Mouse (Mus musculus) forebrain, embryonic 14.5 days (tissue): ENCODE data around the gene Wnt16. TPM values are rescaled to one million over a fixed set of nuclear protein-coding genes. Genes with fewer than 3 reads are reported as not detected.

Experiments used
- ATAC-seq: fragments of 200-750 bp; cut with Nextera tagmentation; 2 replicates; pipeline ENCODE4 v1.8.0; 2017; ENCODE audit warnings: mild to moderate bottlenecking, moderate library complexity
- DNase-seq: peaks from one replicate; pipeline ENCODE4 v3.0.0-alpha.2; 2015; ENCODE audit warnings: low spot score
- H3K27ac ChIP-seq: fragments of 300-500 bp; sonication (generic); 2 replicates; pipeline ENCODE4 v1.5.1; 2014; ENCODE audit warnings: low read depth, mild to moderate bottlenecking, control low read depth, low read length, moderate library complexity
- H3K27me3 ChIP-seq: fragments of 300-500 bp; sonication (generic); replicated peaks from 2 replicates; pipeline ENCODE4 v1.6.1; 2014; ENCODE audit warnings: low read length, control low read depth, mixed read lengths; ENCODE audit not compliant: control insufficient read depth, insufficient read depth
- H3K36me3 ChIP-seq: fragments of 300-500 bp; sonication (generic); 2 replicates; pipeline ENCODE4 v1.6.1; 2014; ENCODE audit warnings: low read length, control low read depth; ENCODE audit not compliant: control insufficient read depth, insufficient read depth
- H3K4me1 ChIP-seq: fragments of 300-500 bp; sonication (generic); 2 replicates; pipeline ENCODE4 v1.6.1; 2014; ENCODE audit warnings: antibody characterized with exemption, low read length, control low read depth; ENCODE audit not compliant: control insufficient read depth, insufficient read depth
- H3K4me2 ChIP-seq: fragments of 300-500 bp; sonication (generic); 2 replicates; pipeline ENCODE4 v1.6.1; 2014; ENCODE audit warnings: mild to moderate bottlenecking, control low read depth, low read length
- H3K4me3 ChIP-seq: fragments of 300-500 bp; sonication (generic); 2 replicates; pipeline ENCODE4 v1.5.1; 2014; ENCODE audit warnings: low read depth, low read length, control low read depth
- H3K9ac ChIP-seq: fragments of 300-500 bp; sonication (generic); 2 replicates; pipeline ENCODE4 v1.6.1; 2014; ENCODE audit warnings: mild to moderate bottlenecking, low read length, control low read depth, moderate library complexity
- H3K9me3 ChIP-seq: fragments of 300-500 bp; sonication (generic); replicated peaks from 2 replicates; pipeline ENCODE4 v1.6.1; 2016; ENCODE audit warnings: low read length, control low read depth, mixed read lengths; ENCODE audit not compliant: control insufficient read depth
- WGBS: fragments of 180-500 bp; shearing (Covaris S2); extraction: QIAGEN DNeasy Blood & Tissue Kit; methylation state at CpG from one replicate; pipeline ENCODE4 v1.1.7; 2014; 5-methylcytosine and 5-hydroxymethylcytosine counted together
- polyA plus RNA-seq: library from polyadenylated mRNA; unstranded; fragments of >200 nt; fragmentation: Nextera tagmentation; extraction: Ambion mirVana; gene quantifications from 2 replicates; pipeline ENCODE4 v1.2.1, GENCODE M21; 2014

Wnt16 gene
- polyA plus RNA-seq, 1 experiment from 2014 or later, result 0.19 TPM

DNA sequence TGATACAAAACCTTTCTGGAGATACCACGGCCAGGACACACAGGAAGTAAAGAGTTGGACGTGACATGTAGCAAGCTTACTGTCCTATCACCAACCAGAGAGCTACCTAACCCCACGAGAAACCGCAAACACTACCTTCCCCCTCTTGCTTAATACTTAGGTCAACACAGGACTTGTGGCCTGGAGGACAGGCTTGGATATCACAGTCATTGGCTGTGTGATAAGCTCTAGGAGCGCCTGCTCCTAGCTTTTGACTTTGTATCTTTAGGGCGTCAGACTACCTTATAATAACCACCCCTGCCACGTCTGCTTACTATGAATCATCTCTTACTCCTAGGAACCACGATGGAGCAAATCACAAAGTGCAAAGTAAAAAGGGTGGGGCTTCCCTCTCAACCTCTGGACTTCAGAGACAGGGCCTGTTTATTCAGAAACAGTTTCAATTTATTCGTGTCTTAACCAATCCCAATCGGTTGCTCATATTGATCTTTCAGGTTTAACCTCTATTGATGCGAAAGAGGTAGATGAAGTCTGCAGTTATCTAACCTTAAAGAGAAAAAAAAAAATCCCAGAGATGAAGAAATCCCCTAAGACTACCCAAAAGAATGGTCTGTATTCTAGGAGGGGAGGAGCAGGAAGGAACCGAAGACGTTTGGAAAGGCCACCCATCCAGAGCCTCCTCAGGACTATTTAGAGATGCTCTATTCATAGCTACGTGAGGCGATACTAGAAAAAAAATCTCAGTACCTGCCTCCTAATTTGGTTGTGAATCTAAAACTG lies 51.9 kb downstream of the Wnt16 start:
- ATAC-seq (no peak), DNase-seq (no peak)
- no peaks in the 10 kb centered on the region; the same call in 1 of the 2 replicates for H3K36me3 ChIP-seq
- H3K27me3 ChIP-seq, result no peaks in the 10 kb centered on the region
- WGBS, result 97% methylated on average over 15 of the region's 15 CpGs
- H3K4me3 ChIP-seq, result no peak overlapping the region
- no peak overlapping the region for H3K9ac ChIP-seq
- no peak overlapping the region for H3K4me2 ChIP-seq
- H3K27ac ChIP-seq, result no peak overlapping the region
- no peaks in the 10 kb centered on the region for H3K4me1 ChIP-seq
- H3K9me3 ChIP-seq, result no peaks in the 10 kb centered on the region

DNA sequence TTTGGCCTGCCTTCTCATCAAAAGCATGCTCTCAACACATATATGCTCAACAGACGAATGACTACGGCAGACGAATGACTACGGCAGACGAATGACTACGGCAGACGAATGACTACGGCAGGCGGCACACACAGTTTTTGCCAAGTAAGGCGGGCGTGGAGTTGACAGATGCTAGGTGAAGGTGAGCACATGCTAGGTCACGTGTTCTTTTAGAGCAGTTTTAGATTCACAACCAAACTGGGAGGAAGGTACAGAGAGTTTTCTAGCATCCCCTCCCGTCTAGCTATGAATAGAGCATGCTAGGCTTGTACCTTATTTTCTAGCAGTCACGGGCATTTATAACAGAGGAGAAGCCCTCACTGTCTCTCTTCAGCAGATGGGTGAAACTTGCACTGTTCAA lies 52.8 kb downstream of the Wnt16 start:
- Histone ChIP-seq H3K4me1 (no peaks in the 10 kb centered on the region), H3K9me3 (no peaks in the 10 kb centered on the region), H3K4me2 (no peak overlapping the region), H3K27ac (no peak overlapping the region), H3K9ac (no peak overlapping the region), H3K27me3 (no peaks in the 10 kb centered on the region), H3K4me3 (no peak overlapping the region), H3K36me3 (no peaks in the 10 kb centered on the region; the same call in 1 of the 2 replicates)
- no peak for DNase-seq
- ATAC-seq, result no peak
- WGBS, result 96% methylated on average over 14 of the region's 14 CpGs

DNA sequence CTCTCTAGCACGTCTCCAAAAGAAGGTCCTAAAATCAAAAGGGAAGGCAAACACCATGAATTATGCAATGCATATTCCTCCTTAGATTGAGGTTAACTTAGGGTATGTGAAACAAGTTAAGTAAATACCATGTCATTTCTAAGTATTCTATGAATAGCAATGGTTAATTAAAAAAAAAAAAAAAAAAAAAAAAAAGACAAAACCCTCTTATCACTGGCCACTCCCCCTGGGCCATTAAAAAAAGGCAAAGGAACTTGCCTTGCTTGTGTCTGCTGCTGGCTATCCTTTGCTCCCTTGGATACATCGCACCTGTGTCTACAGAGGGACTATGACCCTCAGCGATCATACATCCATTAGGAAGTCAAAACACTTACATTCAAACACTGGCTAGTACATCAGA lies 55.3 kb downstream of the Wnt16 start:
- Histone ChIP-seq H3K9ac (no peak overlapping the region), H3K27ac (no peak overlapping the region), H3K27me3 (no peaks in the 10 kb centered on the region), H3K4me2 (no peak overlapping the region), H3K4me1 (no peaks in the 10 kb centered on the region; the same call in 1 of the 2 replicates), H3K9me3 (no peaks in the 10 kb centered on the region), H3K4me3 (no peak overlapping the region), H3K36me3 (no peaks in the 10 kb centered on the region; the same call in 1 of the 2 replicates)
- ATAC-seq (no peak), DNase-seq (no peak)
- WGBS, result 88% methylated on average over 3 of the region's 3 CpGs

DNA sequence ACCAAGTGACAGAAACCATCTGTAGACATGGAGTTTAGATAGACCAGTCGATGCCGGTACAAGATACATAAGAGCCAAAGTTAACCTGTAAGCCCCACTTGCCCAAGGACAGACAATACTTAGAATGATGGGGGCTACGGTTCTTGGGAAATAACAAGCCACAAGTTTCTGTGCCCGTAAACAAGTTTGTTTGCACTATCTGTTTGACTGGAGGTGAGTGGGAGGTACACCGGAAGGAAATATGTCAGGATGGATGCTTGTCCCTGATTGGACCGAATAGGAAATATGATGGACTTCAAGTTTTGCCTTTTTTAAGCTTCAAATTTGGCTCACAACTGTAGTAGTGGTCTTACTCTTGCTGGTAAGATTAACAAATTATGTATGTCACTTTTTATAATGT lies 55.7 kb downstream of the Wnt16 start:
- no peak overlapping the region for H3K4me2 ChIP-seq
- H3K9ac ChIP-seq, result no peak overlapping the region
- H3K27me3 ChIP-seq, result no peaks in the 10 kb centered on the region
- WGBS, result 96% methylated on average over 6 of the region's 6 CpGs
- DNase-seq, result no peak
- no peaks in the 10 kb centered on the region; the same call in 1 of the 2 replicates for H3K4me1 ChIP-seq
- H3K4me3 ChIP-seq, result no peak overlapping the region
- no peak overlapping the region for H3K27ac ChIP-seq
- H3K9me3 ChIP-seq, result no peaks in the 10 kb centered on the region
- H3K36me3 ChIP-seq, result no peaks in the 10 kb centered on the region; the same call in 1 of the 2 replicates
- ATAC-seq, result no peak

DNA sequence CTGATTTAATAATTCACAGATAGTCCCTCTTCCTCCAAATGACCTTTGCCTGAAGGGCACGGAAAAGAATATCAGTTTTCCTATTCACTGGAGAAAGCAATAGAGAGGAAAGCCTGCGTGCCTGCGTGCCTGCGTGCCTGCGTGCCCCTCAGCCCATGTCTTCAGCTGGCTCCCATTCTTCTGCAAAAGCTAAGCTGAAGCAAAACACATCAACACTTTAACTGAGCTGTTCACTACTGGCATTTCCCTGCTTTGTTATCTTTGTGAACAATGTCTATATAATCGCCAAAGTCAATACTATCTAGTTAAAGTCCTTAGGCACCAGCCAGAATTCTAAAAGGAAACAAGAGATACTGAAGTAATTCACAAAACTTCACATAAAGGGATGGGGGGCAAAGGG lies 56.4 kb downstream of the Wnt16 start:
- ATAC-seq (no peak), DNase-seq (no peak)
- WGBS, result 73% methylated on average over 6 of the region's 6 CpGs
- Histone ChIP-seq H3K4me1 (no peaks in the 10 kb centered on the region; the same call in 1 of the 2 replicates), H3K9me3 (no peaks in the 10 kb centered on the region), H3K36me3 (no peaks in the 10 kb centered on the region), H3K27me3 (no peaks in the 10 kb centered on the region), H3K4me2 (no peak overlapping the region), H3K27ac (no peak overlapping the region), H3K9ac (no peak overlapping the region), H3K4me3 (no peak overlapping the region)

DNA sequence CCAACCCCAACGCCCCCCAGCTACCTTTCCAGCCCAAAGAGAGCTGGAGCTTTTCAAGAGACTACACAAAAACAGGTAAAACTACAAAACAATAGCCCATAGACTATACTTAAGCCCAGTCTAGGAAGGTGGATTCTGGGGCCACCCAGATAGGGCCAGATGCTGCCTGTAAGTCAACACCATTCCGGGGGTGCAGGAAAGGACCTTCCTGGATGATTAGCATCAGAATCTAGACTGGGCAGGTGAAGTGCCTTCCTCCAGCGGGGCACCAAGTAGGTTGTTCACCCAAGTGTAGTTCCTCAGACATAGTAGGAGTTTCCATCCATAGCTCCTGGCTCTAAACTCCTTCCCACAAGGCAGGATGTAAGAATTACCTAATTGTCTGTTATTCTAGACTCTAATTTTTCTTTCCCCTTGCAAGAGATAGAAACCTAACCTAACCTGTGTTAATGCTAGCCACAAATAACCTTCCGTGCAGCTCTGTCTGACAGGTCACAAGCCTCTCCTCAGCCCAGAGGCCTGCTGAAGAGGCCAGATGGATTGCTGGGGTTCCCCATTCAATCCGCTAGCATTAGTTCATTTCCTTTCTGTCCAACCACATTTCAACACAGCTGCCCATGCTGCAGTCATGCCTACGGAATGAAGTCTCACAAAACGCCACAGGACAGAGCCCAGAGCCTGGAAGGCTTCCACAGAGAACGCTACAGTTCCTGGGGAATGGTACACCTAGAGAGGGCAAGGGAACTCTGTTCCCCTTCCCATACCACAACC lies 59.3 kb downstream of the Wnt16 start:
- no peak overlapping the region for H3K9ac ChIP-seq
- WGBS, result 87% methylated on average over 8 of the region's 8 CpGs
- no peak for ATAC-seq
- no peak overlapping the region for H3K4me2 ChIP-seq
- H3K4me1 ChIP-seq, result no peaks in the 10 kb centered on the region; the same call in 1 of the 2 replicates
- H3K9me3 ChIP-seq, result no peaks in the 10 kb centered on the region
- no peaks in the 10 kb centered on the region for H3K27me3 ChIP-seq
- no peak for DNase-seq
- no peak overlapping the region for H3K27ac ChIP-seq
- no peak overlapping the region for H3K4me3 ChIP-seq
- H3K36me3 ChIP-seq, result no peaks in the 10 kb centered on the region

Other genes with a start within 250 kb of the Wnt16 start
- 43.8 and 54.4 TPM in 2 replicates for gene Fam3c, start 68.0 kb downstream of the Wnt16 start, polyA plus RNA-seq